Mouse (Mus musculus) splenic B cell, adult 2 months (primary cell): ENCODE measurements around the gene Lgals9.

Experiments used
- DNase-seq: peaks from one replicate; pipeline ENCODE4 v3.0.0-alpha.2; 2011; ENCODE audit warnings: low read depth, low spot score
- H3K27me3 ChIP-seq: 2 replicates; pipeline ENCODE4 v1.6.1; 2012; ENCODE audit warnings: mild to moderate bottlenecking, low read length, moderate library complexity, mixed read lengths; ENCODE audit not compliant: control insufficient read depth, poor library complexity, insufficient read depth, severe bottlenecking
- H3K36me3 ChIP-seq: 2 replicates; pipeline ENCODE4 v1.6.1; 2012; ENCODE audit warnings: mild to moderate bottlenecking, low read length, moderate library complexity, mixed read lengths; ENCODE audit not compliant: control insufficient read depth, poor library complexity, insufficient read depth, severe bottlenecking

Lgals9 gene

DNA sequence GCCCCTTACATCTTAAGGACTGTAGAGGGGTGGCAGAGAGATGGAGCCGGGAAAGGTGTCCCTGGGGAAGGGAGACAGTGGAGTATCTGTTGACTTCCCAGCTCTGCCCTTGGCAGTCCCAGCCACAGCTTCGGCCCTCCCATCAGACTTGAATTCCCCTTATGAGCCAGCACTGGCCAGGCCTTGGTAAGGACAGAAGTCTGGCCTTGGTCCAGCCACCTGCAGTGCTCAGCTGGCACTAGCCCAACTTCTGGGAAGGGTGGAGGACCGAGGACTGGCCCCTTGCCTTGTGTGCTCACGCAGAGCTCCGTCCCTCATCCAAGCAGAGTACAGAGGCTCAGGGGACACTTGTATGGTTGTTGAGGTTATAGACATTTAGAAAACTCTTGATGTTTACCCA lies 55.4 kb downstream of the Lgals9 start:
- Histone ChIP-seq H3K36me3 (no peaks in the 10 kb centered on the region), H3K27me3 (peaks cover 2% of the 10 kb centered on the region; the same call in 1 of the 2 replicates)
- DNase-seq = no peak

DNA sequence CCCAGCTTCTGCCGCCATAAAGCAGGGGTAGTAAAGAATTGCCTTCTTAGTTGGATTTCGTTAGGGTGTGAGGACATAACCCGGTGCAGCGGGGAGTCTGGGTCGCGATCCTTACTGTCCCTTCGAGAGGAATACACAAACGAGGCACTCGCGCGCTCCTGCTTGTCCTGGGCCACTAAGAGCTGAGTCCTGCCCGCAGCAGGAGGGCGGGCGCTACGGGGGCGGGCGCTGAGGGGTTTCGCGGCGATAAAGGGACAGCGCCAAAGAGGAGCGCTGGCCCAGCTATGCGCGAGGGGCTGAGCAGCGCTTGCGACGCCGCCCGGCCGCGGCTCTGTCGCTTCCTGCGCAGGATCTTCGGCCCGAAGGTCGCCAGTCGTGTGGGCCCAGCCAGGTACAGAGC lies 59.8 kb downstream of the Lgals9 start:
- DNase-seq = no peak
- Histone ChIP-seq H3K27me3 (peaks cover 2% of the 10 kb centered on the region; the same call in 1 of the 2 replicates), H3K36me3 (no peaks in the 10 kb centered on the region)

- H3K27me3 ChIP-seq = peaks cover 2% of the 10 kb centered on the region; the same call in 1 of the 2 replicates
- H3K36me3 ChIP-seq = no peaks in the 10 kb centered on the region
- DNase-seq = no peak
Observed at GRCm38 (mm10) chr11:78924111-78924510, 60.6 kb downstream of the Lgals9 start.

- Histone ChIP-seq H3K27me3 (peaks cover 2% of the 10 kb centered on the region; the same call in 1 of the 2 replicates), H3K36me3 (no peaks in the 10 kb centered on the region)
- peak; percentile 59 for DNase-seq
Observed at GRCm38 (mm10) chr11:78922678-78923407, 61.9 kb downstream of the Lgals9 start.

GRCm38 (mm10) chr11:78920411-78920939 lies 64.3 kb downstream of the Lgals9 start, which contains the start of gene Nos2:
TSS of gene Nos2 (plus strand) at chr11:78920787.
- no peak for DNase-seq
- peaks cover 2% of the 10 kb centered on the region; the same call in 1 of the 2 replicates for H3K27me3 ChIP-seq
- H3K36me3 ChIP-seq = no peaks in the 10 kb centered on the region

GRCm38 (mm10) chr11:78919745-78920144 lies 65.0 kb downstream of the Lgals9 start:
- Histone ChIP-seq H3K36me3 (no peaks in the 10 kb centered on the region), H3K27me3 (peaks cover 2% of the 10 kb centered on the region; the same call in 1 of the 2 replicates)
- DNase-seq = no peak

DNA sequence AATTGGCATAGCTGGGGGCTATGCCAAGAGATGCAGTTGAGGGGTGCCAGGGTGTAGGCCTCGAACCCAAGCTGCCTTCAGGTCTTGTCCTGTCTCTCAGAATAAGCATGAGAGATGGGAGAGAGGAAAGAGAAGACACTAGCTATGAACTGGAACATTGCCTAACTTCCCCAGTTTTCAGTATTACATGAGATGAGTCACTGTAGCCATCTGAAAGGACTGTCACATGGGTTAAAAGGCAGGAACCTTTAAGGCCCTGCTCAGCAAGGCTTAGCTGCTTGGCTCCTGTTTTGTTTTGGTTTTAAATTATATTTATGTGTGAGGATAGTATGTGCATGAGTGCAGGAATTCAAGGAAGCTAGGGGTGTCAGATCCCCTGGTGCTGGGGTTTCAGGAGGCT lies 68.3 kb downstream of the Lgals9 start:
- DNase-seq = no peak
- H3K27me3 ChIP-seq = no peaks in the 10 kb centered on the region
- no peaks in the 10 kb centered on the region for H3K36me3 ChIP-seq

DNA sequence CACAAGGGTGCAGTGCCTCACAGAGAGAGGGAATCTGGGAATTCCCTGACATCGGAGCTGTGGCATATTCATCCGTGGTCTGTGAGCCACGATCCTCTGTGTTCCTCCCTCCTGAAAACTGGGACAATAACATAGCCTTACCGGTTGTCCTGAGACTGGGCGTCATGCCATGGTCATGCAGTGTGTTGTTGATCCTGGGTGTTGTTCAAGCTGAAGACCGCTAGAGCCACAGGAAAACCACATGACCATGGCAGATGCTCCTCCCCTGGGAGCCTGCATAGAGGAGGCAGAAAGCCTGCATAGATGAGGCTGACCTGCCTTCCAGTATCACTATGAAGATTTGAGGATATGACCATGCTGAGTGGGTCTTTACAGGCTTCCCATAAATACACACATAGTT lies 69.3 kb downstream of the Lgals9 start:
- no peaks in the 10 kb centered on the region for H3K36me3 ChIP-seq
- DNase-seq = no peak
- no peaks in the 10 kb centered on the region for H3K27me3 ChIP-seq
